Mouse (Mus musculus) left cerebral cortex, adult 2 months (tissue): ENCODE results near the gene Rapgef4. TPM values are rescaled to one million over a fixed set of nuclear protein-coding genes. Genes with fewer than 3 reads are reported as not detected.

Source experiments
- DNase-seq, 2 experiments: peaks; one replicate each; pipeline ENCODE4 v3.0.0; 2021 to 2022; ENCODE audit warnings: low spot score in 2 of 2, mixed read lengths in 1 of 2; ENCODE audit errors: extremely low spot score in 1 of 2
- H3K27ac ChIP-seq: fragments of 200-600 bp; 2 replicates; pipeline ENCODE4 v1.8.1; 2022
- H3K4me3 ChIP-seq: fragments of 200-600 bp; 2 replicates; pipeline ENCODE4 v1.8.1; 2022
- CTCF ChIP-seq: fragments of 200-600 bp; IDR thresholded peaks from 2 replicates; pipeline ENCODE4 v1.8.1; 2022; ENCODE audit warnings: antibody characterized with exemption, mild to moderate bottlenecking, moderate library complexity
- intact Hi-C: fragments of 180-260 bp; cut with DNase I; formaldehyde crosslinking; loops from one replicate; pipeline ENCODE4 v1.15.1; 2025
- total RNA-seq, 2 experiments: library from RNA; stranded (reverse); gene quantifications; 2 replicates each; pipeline ENCODE4 v1.2.3; 2021

The Rapgef4 gene
- total RNA-seq, 2 experiments from 2014 or later, result 442 to 451 TPM

DNA sequence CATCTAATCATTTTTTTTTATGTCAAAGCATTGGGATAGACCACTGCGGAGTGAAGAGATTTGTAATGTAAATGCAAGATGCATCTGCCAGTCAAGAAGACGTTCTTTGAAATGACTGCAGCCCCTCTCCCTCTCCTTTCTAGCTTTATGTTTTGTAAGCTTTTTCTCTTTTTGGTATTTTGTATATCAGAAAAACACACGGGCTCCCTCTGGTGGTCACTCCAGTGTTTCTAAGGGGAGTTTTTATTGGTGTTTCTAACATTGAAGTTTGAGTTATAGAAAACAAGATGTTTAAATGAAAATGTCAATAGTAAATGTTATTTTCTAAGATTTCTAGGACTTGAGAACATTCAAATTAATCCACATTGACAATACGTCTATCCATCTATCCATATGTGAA, 168.0 kb downstream of the Rapgef4 start:
- no peak overlapping the region for H3K4me3 ChIP-seq
- intact Hi-C loops, result loop anchor here (1.0 to 2.0 kb wide), 2 partner anchors 54 to 111 kb away; no protein-coding TSS in a partner anchor
- DNase-seq, result peak; percentile 54 to 70
- TF ChIP-seq CTCF, result peak; percentile 86
- peak overlapping the region; percentile 48 for H3K27ac ChIP-seq

DNA sequence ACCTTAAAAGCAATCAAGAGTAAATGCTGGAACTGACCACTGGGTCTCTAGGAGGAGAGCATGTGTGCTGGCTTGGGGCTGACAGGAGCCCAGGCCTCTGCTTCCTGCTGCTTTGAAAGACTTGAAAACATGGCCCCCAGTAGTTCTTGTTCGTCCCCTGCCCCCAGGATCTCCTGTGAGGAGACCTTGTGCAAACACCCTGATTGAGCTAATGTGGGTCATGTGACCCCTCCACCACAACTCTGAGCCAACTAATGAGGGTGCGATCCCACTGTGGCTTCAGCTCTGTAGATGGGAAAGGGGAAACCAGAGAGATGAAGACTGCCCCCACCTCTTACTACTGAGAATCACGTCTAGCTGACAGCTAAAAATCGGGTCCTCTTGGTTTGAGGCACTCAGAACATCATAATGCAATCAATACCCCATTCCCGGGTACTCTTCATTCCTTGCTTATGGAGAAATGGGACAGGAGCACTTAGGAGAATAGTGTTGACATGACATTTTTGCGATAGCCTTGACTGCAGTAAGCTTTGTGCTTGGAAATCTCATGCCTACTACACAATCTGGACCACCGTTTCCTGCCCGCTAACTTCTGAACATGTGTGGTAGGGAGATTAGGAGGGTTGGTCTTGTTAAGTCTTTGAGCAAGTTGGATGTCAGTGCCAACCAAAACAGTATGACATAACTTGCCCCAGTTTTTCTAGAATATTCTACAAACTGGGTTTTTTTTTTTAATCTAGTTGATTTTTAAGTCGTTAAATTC, 170.9 kb downstream of the Rapgef4 start:
- no peak for DNase-seq
- TF ChIP-seq CTCF, result no peak
- Histone ChIP-seq H3K4me3 (no peak overlapping the region), H3K27ac (no peak overlapping the region)
- intact Hi-C loops, result loop anchor here (10.0 kb wide), 1 partner anchor 187 kb away; no protein-coding TSS in a partner anchor

DNA sequence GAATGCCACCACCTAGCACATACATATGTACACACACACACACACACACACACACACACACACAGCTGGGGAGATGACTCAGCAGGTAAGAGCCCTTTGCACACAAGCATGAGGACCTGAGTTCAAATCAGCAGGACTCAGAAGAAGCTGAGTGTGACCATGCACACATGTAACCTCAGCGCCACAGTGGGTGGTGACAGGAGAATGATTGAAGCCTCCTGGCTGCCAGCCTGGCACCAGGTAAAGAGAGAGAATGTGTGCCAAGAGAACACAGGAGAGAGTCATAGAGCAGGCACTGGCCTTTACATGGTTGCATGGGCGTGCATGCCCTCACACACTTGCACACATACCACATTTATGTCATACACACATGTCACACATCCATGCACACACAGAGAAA, 171.7 kb downstream of the Rapgef4 start:
- Histone ChIP-seq H3K27ac (no peak overlapping the region), H3K4me3 (no peak overlapping the region)
- intact Hi-C loops, result loop anchor here (10.0 kb wide), 1 partner anchor 188 kb away; no protein-coding TSS in a partner anchor
- no peak for DNase-seq
- no peak for TF ChIP-seq CTCF

DNA sequence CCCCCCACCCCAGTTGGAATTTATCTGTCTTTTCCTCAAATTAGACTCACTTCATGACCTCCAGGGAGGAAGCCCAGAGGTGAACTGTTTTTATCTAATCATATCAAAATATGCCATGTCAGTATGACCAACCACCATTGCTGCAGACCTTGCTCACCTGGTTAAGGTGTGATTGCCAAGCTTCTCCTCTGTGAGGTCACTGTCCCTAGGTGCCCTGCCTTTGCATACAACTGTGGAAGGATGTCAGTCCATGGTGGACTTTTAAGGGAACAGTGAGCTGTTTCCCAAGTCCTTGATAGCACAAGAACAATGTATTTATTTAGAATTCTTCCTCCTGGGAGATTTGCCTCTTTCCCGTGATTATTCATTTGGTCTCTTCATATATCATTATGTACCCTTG, 172.8 kb downstream of the Rapgef4 start:
- Histone ChIP-seq H3K4me3 (no peak overlapping the region), H3K27ac (no peak overlapping the region)
- intact Hi-C loops, result loop anchor here (10.0 kb wide), 1 partner anchor 189 kb away; no protein-coding TSS in a partner anchor
- no peak for TF ChIP-seq CTCF
- DNase-seq, result no peak

GRCm38 (mm10) chr2:72155102-72155773, 174.2 kb downstream of the Rapgef4 start:
- no peak for DNase-seq
- intact Hi-C loops, result loop anchor here (10.0 kb wide), 1 partner anchor 190 kb away; no protein-coding TSS in a partner anchor
- no peak overlapping the region for H3K4me3 ChIP-seq
- H3K27ac ChIP-seq, result no peak overlapping the region
- TF ChIP-seq CTCF, result no peak

DNA sequence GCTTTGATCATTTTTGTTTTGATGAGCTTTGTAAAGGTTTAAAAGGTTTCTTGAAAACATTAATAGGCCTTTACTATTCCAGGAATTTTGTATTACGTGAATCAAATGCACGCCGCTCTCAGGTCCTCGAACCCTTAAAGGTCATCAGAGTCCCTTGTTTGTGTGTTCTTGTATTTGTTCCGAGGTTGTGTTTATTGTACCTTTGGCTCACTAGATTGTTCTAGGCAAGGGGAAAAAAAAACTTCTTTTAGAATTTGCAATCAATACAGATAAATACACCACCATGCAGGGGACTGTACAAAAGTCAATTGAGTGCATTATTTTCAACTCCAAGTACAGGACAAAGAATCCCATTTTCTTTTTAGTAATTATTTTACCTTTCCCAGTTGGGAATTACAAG, 175.4 kb downstream of the Rapgef4 start:
- H3K27ac ChIP-seq, result no peak overlapping the region
- DNase-seq, result no peak
- intact Hi-C loops, result loop anchor here (10.0 kb wide), 1 partner anchor 192 kb away; no protein-coding TSS in a partner anchor
- TF ChIP-seq CTCF, result no peak
- H3K4me3 ChIP-seq, result no peak overlapping the region

DNA sequence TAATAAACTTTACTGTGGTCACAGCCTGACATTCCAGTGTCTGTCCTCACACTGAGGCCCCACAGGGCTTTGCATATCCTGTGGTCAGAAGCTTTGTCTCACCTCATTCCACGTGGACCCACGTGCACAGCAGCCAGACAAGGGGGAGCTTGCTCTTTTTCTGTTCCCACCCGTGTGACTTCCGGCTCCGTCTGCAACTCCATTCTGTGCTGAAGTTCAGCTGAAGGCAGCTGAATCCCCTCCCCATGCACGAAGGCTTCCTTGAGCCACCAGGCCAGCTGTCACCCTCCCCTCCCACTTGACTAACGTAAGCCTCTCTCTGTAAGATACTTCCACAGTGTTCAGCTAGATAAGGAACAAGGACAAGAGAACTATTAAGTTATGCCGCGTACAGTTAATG, 176.5 kb downstream of the Rapgef4 start:
- no peak for TF ChIP-seq CTCF
- Histone ChIP-seq H3K27ac (no peak overlapping the region), H3K4me3 (no peak overlapping the region)
- no peak for DNase-seq
- intact Hi-C loops, result loop anchor here (10.0 kb wide), 1 partner anchor 193 kb away; no protein-coding TSS in a partner anchor

DNA sequence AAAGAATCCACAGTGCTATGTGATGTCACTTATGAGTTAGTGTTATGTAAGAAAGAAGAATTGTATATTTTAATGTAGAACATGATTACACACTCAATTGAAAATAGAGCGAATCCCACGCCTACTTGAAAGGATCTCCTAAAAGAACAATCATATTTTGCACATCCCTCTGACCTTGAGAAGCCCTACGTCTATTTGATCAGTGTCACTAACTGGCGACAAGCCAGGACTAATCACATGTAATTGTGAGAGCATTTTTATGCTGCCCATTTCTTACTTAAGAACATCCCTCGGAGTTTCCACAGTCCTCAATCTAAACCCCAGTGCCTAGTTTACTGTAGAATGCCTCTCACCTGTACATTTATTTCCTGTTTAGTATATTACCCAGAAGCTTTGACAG, 177.0 kb downstream of the Rapgef4 start:
- intact Hi-C loops, result loop anchor here (10.0 kb wide), 1 partner anchor 193 kb away; no protein-coding TSS in a partner anchor
- no peak for TF ChIP-seq CTCF

DNA sequence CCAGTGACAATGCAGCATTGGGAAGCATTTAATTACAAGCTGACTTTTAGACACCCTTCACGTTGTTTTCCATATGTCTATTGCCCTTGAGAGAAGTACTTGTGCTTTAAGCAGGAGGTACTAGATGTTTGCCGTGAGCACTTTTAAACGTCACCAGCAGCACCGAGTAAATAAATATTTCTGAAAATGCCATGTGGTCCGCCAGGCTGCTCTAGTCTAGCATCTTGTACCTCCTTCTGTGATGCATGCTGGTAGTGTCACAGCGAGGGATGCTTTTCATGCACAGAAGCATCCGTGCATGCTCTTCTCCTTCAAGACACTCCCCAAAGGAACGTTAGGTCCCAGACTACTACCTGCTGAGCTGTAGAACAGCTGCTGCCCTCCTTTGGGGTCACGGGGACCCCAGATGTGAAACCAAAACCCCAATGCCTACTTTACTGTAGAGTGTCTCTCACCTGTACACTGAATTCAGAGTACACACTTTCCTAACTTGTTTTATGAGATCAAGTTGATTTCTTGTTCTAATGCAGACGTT, 177.7 kb downstream of the Rapgef4 start:
- H3K27ac ChIP-seq, result no peak overlapping the region
- no peak overlapping the region for H3K4me3 ChIP-seq
- TF ChIP-seq CTCF, result no peak
- intact Hi-C loops, result loop anchor here (10.0 kb wide), 1 partner anchor 194 kb away; no protein-coding TSS in a partner anchor
- no peak for DNase-seq

More for the DNA sequence above, 177.0 kb downstream of the Rapgef4 start:
- Histone ChIP-seq H3K27ac (no peak overlapping the region), H3K4me3 (no peak overlapping the region)
- no peak for DNase-seq

DNA sequence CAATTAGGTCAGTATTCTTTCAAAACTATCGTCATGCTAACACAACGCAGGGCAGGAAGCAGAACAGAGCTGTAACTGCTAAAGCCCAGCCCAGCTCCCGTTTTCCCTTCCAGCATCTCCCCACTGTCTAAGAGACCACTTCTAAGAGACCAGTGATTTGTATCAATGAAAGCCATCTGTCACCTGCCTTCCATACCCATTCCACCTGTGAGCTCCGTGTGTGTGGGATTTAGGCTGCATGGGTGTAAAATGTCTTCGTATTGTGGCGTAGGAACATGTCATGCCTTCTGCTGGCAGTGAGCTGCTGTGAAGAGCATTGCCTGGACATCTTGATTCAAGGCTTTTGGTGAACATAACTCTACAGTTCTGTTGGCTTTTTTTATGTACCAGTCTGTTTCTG, 178.2 kb downstream of the Rapgef4 start:
- Histone ChIP-seq H3K27ac (no peak overlapping the region; the same call in 1 of the 2 replicates), H3K4me3 (no peak overlapping the region)
- no peak for TF ChIP-seq CTCF
- DNase-seq, result no peak
- intact Hi-C loops, result loop anchor here (10.0 kb wide), 1 partner anchor 194 kb away; no protein-coding TSS in a partner anchor

DNA sequence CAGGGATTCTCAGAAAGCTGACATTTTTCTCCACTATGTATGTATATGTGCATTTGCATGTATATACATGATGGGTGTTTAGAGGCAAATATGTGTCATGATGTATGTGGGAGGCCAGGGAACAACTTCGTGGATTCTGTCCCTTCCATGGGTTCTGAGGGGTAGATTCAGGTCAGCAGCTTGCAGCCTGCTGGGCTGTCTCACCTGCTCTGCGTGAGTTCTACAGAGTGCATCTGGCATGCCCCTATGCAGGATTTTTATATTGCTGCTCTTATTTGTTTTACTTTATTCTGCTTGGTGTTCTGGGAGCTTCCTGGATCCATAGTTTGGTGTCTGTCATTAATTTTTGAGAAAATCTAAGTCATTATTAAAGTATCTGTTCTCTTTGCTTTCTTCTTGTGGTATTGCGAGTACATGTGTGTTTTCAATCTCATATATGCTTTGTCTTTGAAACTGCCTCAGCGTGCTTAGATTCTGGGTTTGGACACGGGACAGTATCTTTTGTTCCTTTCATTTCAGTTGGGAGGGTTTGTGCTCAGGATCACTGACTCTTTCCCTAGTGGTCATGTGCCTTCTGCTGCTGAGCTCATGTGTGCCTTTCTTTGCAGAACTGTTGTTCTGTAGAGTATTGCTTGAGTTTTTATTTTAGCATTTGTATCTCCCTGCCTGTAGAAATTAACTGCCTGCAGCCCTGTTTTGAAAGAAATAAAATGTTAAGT, 184.3 kb downstream of the Rapgef4 start:
- Histone ChIP-seq H3K4me3 (no peak overlapping the region), H3K27ac (no peak overlapping the region)
- intact Hi-C loops, result no loop called here
- DNase-seq, result no peak
- no peak for TF ChIP-seq CTCF
